In the genomic region with DNA sequence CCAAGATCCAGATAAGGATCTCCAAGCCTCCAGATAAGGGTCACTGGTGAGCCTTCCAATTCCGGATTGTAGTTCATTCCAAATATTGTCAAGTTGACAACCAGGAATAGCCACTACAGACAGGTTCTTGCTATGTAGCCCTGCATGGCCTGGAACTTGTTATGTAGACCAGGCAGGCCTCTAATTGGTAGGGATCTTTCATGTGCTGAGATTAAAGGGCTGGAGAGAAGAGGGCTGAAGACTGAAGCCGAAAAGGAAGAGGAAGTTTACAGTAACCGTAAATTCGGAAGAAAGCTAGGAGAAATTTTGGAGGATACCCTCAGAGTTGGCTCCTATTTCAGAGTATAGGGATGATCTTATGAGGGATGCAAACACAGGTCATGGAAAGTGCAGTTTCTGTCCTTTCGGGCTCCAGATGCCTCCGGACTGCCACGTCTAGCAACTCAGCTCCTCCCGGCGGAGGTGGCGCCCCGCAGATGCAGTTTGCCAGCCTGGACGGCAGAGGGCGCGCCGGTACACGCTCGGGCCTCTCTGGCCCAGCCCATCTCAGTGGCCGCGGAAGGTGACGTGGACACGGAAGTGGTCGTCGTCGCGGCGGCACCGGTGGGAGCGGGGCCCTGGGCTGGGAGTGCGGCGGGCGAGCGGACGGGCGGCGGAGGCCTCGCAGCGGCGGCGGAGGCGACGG, we compare ENCODE assay signal across 7 mouse cellular contexts. TPM values are rescaled to one million over a fixed set of nuclear protein-coding genes. Genes with fewer than 3 reads are reported as not detected.
DNase-seq lines count a peak whose midpoint lies in the region; ATAC-seq lines count a peak whose summit lies in the region.

A gene (plus strand): TSS at position 569 of the 685 bp plus-strand sequence.

- H3K9ac ChIP-seq in intestine, embryonic 15.5 days, result peak within 1 kb of the TSS; percentile 86

- H3K9me3 ChIP-seq in intestine, embryonic 15.5 days, result no peaks in the 10 kb centered on the region
- no peaks in the 10 kb centered on the region for H3K9me3 ChIP-seq in midbrain, embryonic 10.5 days (replicated peaks)

- 4% methylated on average over 41 of the region's 41 CpGs for WGBS in intestine, embryonic 15.5 days
- WGBS in midbrain, embryonic 10.5 days, result 7% methylated on average over 41 of the region's 41 CpGs

- H3K36me3 ChIP-seq in intestine, embryonic 15.5 days, result peaks cover 15% of the 10 kb centered on the region
- H3K36me3 ChIP-seq in midbrain, embryonic 10.5 days, result peaks cover 33% of the 10 kb centered on the region

- H3K27me3 ChIP-seq in intestine, embryonic 15.5 days (replicated peaks), result no peaks in the 10 kb centered on the region
- no peaks in the 10 kb centered on the region for H3K27me3 ChIP-seq in midbrain, embryonic 10.5 days (ENCODE audit: low read depth, poor library complexity, severe bottlenecking)

- intact Hi-C loops in gastrocnemius, postnatal 36 days (cut with DNase I), result no loop called here
- intact Hi-C loops in left cerebral cortex, postnatal 25 days (cut with DNase I), result no loop called here

- peaks cover 10% of the 10 kb centered on the region; the same call in 1 of the 2 replicates for H3K4me1 ChIP-seq in intestine, embryonic 15.5 days (replicated peaks)
- H3K4me1 ChIP-seq in midbrain, embryonic 10.5 days, result peaks cover 16% of the 10 kb centered on the region

- H3K27ac ChIP-seq in intestine, embryonic 15.5 days, result peak within 1 kb of the TSS; percentile 82
- peak within 1 kb of the TSS; percentile 88 for H3K27ac ChIP-seq in midbrain, embryonic 10.5 days (replicated peaks)

- DNase-seq in adrenal gland, adult 18-20 months (ENCODE audit: low spot score in 2 of 2), result peak; percentile 97 to 98
- peak; percentile 93 for DNase-seq in embryo, embryonic 11 days
- DNase-seq in gastrocnemius, postnatal 36 days, result peak; percentile 92 to 95
- peak; percentile 95 for DNase-seq in left cerebral cortex, postnatal 25 days (ENCODE audit: low spot score in 2 of 2)
- peak; percentile 95 for DNase-seq in midbrain, embryonic 10.5 days (ENCODE audit: low spot score)
- DNase-seq in right cerebral cortex, postnatal 4 days, result peak; percentile 93

- H3K4me2 ChIP-seq in intestine, embryonic 15.5 days (replicated peaks), result peak within 1 kb of the TSS; percentile 81

- peak within 1 kb of the TSS; percentile 98 for H3K4me3 ChIP-seq in intestine, embryonic 15.5 days (replicated peaks)
- peak within 1 kb of the TSS; percentile 94 for H3K4me3 ChIP-seq in midbrain, embryonic 10.5 days

- peak; percentile 91 for ATAC-seq in intestine, embryonic 15.5 days

RNA-seq across cellular contexts. Expression of the gene that starts here (rescaled TPM):
- 100 to 1,000 TPM; 124 to 133 TPM for total RNA-seq in adrenal gland, adult 18-20 months (2021)
- total RNA-seq in gastrocnemius, postnatal 36 days (2021), result 10 to 100 TPM; 31.3 to 31.4 TPM
- 232 and 251 TPM in 2 replicates for polyA plus RNA-seq in intestine, embryonic 15.5 days (2015; fragmentation: Nextera tagmentation; extraction: Ambion mirVana)
- 10 to 100 TPM; 84.2 to 90.4 TPM for total RNA-seq in left cerebral cortex, postnatal 25 days (2021)
- polyA plus RNA-seq in midbrain, embryonic 10.5 days (2016; fragmentation: Nextera tagmentation; extraction: Ambion mirVana), result 265 and 286 TPM in 2 replicates

Comparison
In these comparisons a context has a peak if more than half of its experiments do, and no peak if none do; other contexts are left out.
1. Peak in every context shown above with its lines: DNase-seq, ATAC-seq, H3K4me3 ChIP-seq and H3K27ac ChIP-seq.